Mouse (Mus musculus): Measurements from ENCODE around the gene Parp6. TPM values are rescaled to one million over a fixed set of nuclear protein-coding genes. Genes with fewer than 3 reads are reported as not detected.

Gene Parp6
- polyA plus RNA-seq, 1 experiment from 2014 or later: 37.7 TPM

DNA sequence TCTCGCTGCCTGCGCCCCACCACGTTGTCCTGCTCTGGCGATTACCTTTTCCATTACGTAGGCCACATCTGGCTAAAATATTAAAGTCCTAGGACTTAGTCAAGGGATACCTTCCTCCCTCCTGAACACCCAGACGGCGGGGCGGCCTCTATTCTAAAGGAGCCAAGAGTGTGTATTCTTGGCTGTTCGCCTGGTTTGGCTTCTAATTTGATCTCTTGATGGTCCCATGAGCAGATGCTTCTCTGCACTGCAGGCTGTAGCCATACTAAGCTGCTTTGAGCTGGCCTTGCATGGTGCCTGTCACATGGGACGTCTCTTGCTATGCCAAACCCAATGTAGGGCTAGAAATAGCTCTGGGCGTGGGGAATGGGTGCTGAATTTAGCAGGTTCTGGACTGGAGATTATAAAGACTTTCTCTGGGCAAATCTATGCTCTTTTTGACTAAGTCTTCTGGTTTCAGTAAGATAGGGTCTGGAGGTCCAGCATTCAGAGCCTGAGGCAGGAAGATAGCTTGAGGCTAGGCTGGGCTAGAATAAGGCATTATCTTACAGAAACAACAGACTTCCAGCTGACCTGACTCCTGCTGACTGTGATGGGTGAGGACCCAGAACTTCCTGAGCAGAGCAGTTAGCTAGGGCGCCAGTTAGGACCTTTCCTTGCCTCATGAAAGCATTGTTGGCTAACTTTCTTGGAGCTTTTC lies 55.3 kb downstream of the Parp6 start:
- no peak for DNase-seq (ENCODE audit: low spot score)
- Histone ChIP-seq H3K4me1 (no peaks in the 10 kb centered on the region), H3K4me3 (no peak overlapping the region), H3K27me3 (replicated peaks; ENCODE audit: low read depth, poor library complexity, severe bottlenecking) (no peaks in the 10 kb centered on the region), H3K27ac (replicated peaks) (no peak overlapping the region), H3K9me3 (no peaks in the 10 kb centered on the region), H3K36me3 (replicated peaks) (peaks cover 100% of the 10 kb centered on the region)
- 92% methylated on average over 12 of the region's 12 CpGs for WGBS

DNA sequence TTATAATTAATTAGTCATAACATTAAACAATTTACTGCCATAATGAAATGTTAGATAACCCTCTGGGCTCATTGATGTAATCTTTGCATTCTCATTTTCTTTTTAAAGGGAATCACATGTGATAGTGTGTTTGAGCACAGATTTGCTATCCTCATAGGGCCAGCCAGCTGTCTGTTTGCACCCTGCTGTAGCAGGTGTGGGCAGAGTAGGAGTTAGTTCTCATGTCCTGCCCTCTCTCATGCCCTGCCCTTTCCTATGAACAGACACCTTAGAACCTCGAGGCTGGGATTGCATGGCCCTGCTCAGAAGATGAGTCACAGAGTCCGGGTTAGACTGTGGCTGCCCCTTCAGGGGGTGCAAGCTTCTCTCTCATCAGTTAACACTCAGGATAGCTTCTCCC lies 56.3 kb downstream of the Parp6 start:
- Histone ChIP-seq H3K4me1 (no peaks in the 10 kb centered on the region), H3K4me3 (no peak overlapping the region), H3K27me3 (replicated peaks; ENCODE audit: low read depth, poor library complexity, severe bottlenecking) (no peaks in the 10 kb centered on the region), H3K27ac (replicated peaks) (no peak overlapping the region), H3K36me3 (replicated peaks) (peaks cover 100% of the 10 kb centered on the region), H3K9me3 (no peaks in the 10 kb centered on the region)
- WGBS: 74% methylated on average over 2 of the region's 2 CpGs
- DNase-seq (ENCODE audit: low spot score): no peak

DNA sequence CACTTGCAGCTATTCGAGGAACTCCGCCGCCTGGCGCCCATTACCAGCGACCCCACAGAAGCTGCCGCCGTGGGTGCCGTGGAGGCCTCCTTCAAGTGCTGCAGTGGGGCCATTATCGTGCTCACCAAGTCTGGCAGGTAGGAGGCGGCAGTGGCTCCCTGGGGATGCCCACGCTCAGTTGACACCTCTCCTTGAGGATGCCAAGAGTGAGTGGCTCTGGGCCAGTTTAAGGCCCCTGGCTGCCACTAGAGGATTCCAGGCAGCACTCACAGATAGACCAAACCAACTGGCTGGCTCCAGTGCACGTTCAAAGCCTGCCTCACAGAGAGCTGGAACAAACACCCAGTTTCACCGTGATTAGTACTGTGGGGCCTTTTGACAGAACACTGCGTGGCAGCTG lies 58.5 kb downstream of the Parp6 start:
- no peak for DNase-seq (ENCODE audit: low spot score)
- H3K36me3 ChIP-seq (replicated peaks): peaks cover 94% of the 10 kb centered on the region
- no peak overlapping the region for H3K4me3 ChIP-seq
- peaks cover 6% of the 10 kb centered on the region for H3K27me3 ChIP-seq (replicated peaks; ENCODE audit: low read depth, poor library complexity, severe bottlenecking)
- H3K27ac ChIP-seq (replicated peaks): no peak overlapping the region
- 88% methylated on average over 14 of the region's 14 CpGs for WGBS
- H3K4me1 ChIP-seq: peaks cover 15% of the 10 kb centered on the region
- no peaks in the 10 kb centered on the region for H3K9me3 ChIP-seq

DNA sequence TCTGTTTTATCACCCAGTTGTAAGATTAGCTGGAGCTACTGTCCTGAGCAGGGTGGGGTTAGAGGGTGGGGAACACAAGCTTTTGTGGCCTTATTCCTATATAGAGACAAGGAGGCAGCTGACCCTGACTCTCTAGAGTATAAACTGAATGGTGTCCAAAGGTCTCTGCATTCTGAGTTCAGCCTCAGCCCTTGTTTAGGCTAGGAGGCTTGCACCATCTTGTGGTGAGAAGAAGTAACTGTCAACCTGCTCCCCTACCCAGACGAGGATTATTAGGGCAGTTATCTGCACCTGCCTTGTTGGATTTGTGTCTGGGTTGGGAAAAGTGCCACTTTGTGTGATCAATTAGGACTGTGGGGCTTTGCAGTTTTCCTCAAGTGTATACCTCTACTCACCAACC lies 61.2 kb downstream of the Parp6 start:
- Histone ChIP-seq H3K4me3 (no peak overlapping the region), H3K9me3 (no peaks in the 10 kb centered on the region), H3K36me3 (replicated peaks) (peaks cover 66% of the 10 kb centered on the region), H3K27ac (replicated peaks) (no peak overlapping the region), H3K27me3 (replicated peaks; ENCODE audit: low read depth, poor library complexity, severe bottlenecking) (peaks cover 29% of the 10 kb centered on the region), H3K4me1 (peaks cover 17% of the 10 kb centered on the region)
- no peak for DNase-seq (ENCODE audit: low spot score)
- WGBS: 42% methylated on average over 1 of the region's 1 CpGs

DNA sequence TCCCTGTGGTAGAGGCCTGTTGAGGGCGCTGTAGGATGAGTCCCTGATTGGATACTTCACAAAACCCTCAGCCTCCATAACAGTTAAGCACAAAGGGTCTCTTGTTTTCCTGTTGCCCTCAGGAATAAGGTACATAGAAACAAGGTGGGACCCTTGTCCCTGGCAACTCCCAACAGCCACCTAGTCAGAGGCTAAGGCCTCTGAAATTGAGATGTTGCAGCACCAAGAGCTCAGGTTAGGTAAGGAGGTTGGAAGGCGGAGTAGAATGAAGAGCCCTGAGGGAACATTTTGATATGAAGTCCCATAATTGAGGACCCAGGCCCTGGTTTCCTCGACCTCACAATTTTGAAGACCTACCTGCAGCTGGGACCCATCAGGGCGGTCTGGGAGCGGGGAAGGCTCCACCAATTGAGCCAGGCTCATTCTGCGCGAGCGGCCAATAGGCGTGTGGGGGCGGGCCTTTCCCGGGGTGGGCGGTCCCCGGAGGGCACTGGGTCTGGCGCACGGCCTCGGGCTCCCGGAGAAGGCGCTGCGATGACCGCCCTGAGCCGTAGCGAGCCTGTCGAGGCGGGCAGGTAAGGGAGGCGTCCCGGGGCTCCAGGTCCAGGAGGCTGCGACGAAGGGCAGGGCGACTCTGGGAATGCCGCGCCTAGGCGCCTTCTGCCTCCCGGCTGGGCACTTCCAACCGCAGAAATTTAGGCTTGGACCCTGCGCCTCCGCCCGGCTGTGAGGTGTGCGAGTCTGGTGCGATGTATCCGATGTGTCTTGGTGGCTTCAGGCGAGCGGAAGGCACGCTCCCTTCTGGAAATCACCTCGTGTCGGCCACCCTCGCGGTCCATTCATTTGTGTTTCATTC lies 62.8 kb downstream of the Parp6 start, which contains the start of gene Gramd2:
Gene Gramd2, plus strand, starts transcription at position 467 of the 856 bp plus-strand sequence.
- Histone ChIP-seq H3K27me3 (replicated peaks; ENCODE audit: low read depth, poor library complexity, severe bottlenecking) (peaks cover 29% of the 10 kb centered on the region), H3K36me3 (replicated peaks) (peaks cover 50% of the 10 kb centered on the region), H3K27ac (replicated peaks) (peak within 1 kb of the TSS; percentile 66), H3K9me3 (no peaks in the 10 kb centered on the region), H3K4me3 (peak within 1 kb of the TSS; percentile 64), H3K4me1 (peaks cover 17% of the 10 kb centered on the region)
- peak; percentile 94 for DNase-seq (ENCODE audit: low spot score)
- WGBS: 1% methylated on average over 47 of the region's 47 CpGs

DNA sequence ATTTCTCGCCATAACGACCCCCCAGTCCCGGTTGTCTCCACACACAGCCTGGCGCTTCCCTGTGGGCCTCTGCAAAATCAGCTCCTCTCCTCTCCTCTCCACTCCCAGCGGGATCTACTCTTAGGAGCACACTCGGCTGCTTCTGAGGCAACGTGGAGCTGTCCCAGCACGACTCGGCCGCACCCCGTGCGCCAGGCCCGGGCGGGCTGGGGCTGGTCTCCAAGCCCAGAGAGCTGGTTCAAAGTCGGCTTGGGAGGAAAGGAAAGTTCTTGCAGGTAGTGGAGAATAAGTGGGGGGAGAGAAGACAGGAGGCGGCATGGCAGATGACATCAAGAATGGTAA lies 63.4 kb downstream of the Parp6 start:
- DNase-seq (ENCODE audit: low spot score): peak; percentile 51
- Histone ChIP-seq H3K27ac (replicated peaks) (peak overlapping the region; percentile 66; the same call in 1 of the 2 replicates), H3K27me3 (replicated peaks; ENCODE audit: low read depth, poor library complexity, severe bottlenecking) (peaks cover 29% of the 10 kb centered on the region), H3K4me1 (peaks cover 17% of the 10 kb centered on the region), H3K36me3 (replicated peaks) (peaks cover 44% of the 10 kb centered on the region), H3K4me3 (peak overlapping the region; percentile 64), H3K9me3 (no peaks in the 10 kb centered on the region)
- 11% methylated on average over 16 of the region's 16 CpGs for WGBS

DNA sequence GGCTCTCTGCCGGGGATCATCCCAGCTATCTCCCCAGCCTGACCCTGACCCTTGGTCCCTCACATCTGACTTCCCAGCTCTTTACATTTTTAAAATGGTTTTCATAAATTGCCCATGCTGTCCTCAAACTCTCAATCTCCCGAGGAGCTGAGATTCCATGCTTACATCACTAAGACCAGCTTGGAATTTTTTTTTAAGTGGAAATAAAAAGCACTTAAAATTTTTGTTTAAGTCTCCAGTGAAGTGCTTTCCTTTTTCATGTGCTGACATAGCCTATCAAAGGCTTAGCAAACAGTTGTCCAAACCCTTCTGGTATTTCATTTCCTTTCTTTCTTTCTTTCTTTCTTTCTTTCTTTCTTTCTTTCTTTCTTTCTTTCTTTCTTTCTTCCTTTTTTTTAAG lies 66.9 kb downstream of the Parp6 start:
- peaks cover 9% of the 10 kb centered on the region for H3K36me3 ChIP-seq (replicated peaks)
- H3K9me3 ChIP-seq: no peaks in the 10 kb centered on the region
- H3K4me1 ChIP-seq: peaks cover 16% of the 10 kb centered on the region
- no peak overlapping the region for H3K27ac ChIP-seq (replicated peaks)
- DNase-seq (ENCODE audit: low spot score): no peak
- no peak overlapping the region for H3K4me3 ChIP-seq
- peaks cover 29% of the 10 kb centered on the region for H3K27me3 ChIP-seq (replicated peaks; ENCODE audit: low read depth, poor library complexity, severe bottlenecking)
- WGBS: 74% methylated on average over 2 of the region's 2 CpGs

DNA sequence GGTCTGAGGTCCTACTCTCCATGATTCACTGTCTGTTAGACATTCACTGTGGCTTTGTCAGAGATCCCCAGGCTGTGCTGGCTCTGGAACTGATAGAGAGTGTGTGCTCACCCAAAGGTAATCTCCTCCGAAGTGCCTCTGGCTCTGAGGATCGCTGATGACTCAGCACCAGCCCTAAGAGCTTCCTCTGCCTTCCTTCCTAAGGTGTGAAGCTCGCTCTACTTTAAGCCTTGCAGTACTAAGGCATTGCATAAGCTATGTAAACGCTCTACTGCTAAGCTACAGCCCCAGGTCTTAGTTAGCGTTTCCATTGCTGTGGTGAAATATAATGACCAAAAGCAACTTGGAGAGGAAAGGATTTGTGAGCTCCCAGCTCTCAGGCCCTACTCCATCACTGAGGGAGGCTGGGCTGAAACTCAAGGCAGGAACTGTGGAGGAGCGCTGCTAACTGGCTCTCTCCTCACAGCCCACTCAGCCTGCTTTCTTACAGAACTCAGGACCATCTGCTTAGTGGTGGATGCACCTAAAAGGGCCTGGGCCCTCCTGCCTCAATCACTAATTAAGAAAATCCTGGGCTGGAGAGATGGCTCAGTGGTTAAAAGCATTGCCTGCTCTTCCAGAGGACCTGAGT lies 70.4 kb downstream of the Parp6 start:
- H3K27me3 ChIP-seq (replicated peaks; ENCODE audit: low read depth, poor library complexity, severe bottlenecking): peaks cover 19% of the 10 kb centered on the region
- WGBS: 41% methylated on average over 6 of the region's 6 CpGs
- H3K36me3 ChIP-seq (replicated peaks): no peaks in the 10 kb centered on the region
- no peak for DNase-seq (ENCODE audit: low spot score)
- peaks cover 12% of the 10 kb centered on the region for H3K4me1 ChIP-seq
- no peak overlapping the region for H3K4me3 ChIP-seq
- H3K9me3 ChIP-seq: no peaks in the 10 kb centered on the region
- no peak overlapping the region for H3K27ac ChIP-seq (replicated peaks)

DNA sequence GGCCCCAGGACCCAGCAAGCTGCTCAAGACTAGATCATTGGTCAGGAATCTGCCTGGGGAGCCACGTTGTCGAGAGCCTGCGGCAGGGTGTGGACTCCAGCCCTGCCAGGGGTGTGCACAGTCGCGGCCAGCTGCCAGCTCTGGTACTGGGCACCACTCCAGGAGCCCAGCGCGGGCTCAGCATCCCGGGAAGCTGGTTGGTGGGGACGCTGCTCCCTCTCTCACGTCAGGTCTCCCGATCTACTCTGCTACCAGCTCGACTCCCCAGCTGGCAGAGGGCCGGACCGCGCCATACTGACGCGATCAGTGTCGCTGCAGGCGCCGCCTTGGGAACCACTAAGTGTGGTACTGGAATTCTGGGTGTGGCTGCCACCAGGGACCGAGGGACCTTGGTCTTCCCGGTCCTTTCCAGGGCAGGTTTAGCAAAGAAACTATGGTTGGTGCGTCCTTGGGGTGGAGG lies 74.6 kb downstream of the Parp6 start:
- Histone ChIP-seq H3K4me3 (peak overlapping the region; percentile 44), H3K4me1 (peaks cover 47% of the 10 kb centered on the region), H3K9me3 (no peaks in the 10 kb centered on the region), H3K27ac (replicated peaks) (peak overlapping the region; percentile 54; the same call in 1 of the 2 replicates), H3K27me3 (replicated peaks; ENCODE audit: low read depth, poor library complexity, severe bottlenecking) (peaks cover 18% of the 10 kb centered on the region), H3K36me3 (replicated peaks) (no peaks in the 10 kb centered on the region)
- peak; percentile 38 for DNase-seq (ENCODE audit: low spot score)
- WGBS: 4% methylated on average over 23 of the region's 23 CpGs

DNA sequence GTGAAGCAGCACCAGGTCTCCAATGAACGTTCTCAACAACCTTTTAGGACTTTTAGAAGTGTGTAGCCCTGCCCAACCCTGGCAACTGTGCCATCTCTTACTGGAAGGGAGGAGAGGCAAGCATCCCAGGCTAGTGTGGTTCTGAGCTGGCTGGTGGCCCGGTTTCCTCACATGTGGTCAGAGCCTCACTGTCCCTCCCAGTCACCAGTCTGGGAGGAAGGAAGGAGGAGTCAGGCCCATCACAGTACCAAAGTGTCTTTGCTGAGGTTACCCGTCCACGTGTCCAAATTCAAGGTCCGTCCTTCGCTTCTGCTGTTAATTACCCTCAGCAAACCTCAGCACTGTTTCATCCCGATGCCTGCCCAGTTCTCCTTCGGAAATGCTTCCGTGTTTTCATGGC lies 75.1 kb downstream of the Parp6 start:
- no peak for DNase-seq (ENCODE audit: low spot score)
- peaks cover 18% of the 10 kb centered on the region for H3K27me3 ChIP-seq (replicated peaks; ENCODE audit: low read depth, poor library complexity, severe bottlenecking)
- H3K4me1 ChIP-seq: peaks cover 47% of the 10 kb centered on the region
- 0 out of 2 replicates have a peak overlapping the region, but pooled peaks have one; percentile 54 for H3K27ac ChIP-seq (replicated peaks)
- H3K4me3 ChIP-seq: peak overlapping the region; percentile 44
- 29% methylated on average over 9 of the region's 9 CpGs for WGBS
- H3K9me3 ChIP-seq: no peaks in the 10 kb centered on the region
- no peaks in the 10 kb centered on the region for H3K36me3 ChIP-seq (replicated peaks)

DNA sequence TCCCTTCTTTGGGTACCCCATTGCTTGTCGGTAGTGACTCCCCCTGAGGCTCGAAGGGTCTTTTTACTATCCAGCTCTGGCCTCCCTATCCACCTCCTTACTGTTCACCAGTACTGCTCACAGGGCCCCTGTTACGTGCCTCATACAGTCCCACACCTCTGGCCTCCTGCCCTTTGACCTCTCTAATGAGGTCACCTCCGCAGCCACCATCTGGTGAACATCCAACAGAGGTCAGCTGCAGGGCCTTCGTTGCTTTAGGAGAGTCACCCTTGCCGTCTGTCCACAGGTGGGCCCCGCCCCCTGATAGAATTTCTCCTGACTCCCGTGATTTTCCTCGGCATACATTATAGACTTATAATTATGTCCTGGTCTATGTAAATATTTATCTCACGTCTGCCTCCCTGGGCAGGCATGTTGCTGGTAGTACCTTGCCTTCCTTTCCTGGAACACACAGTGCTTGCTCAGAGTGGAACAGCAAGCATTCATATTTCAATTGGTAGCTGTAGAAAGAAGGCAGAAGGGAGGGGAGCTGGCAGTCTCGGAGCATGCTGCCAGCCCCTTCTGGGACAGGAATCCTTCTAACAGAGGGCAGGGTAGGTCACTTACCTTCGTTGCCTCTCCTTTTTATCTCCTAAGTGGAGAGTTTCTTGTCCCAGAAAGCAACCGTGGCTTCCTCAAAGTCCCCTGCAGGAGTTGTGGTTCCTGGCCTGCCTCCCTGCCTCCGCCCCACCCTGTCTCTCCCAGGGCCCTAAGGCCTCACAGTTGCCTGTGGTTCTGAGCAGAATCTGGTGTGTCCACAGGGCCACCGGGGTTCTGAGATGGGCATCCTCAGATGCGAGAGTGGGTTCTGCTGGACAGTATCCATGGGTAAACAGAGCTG lies 77.7 kb downstream of the Parp6 start:
- Histone ChIP-seq H3K4me3 (no peak overlapping the region), H3K27ac (replicated peaks) (0 out of 2 replicates have a peak overlapping the region, but pooled peaks have one; percentile 26), H3K4me1 (peaks cover 47% of the 10 kb centered on the region), H3K36me3 (replicated peaks) (no peaks in the 10 kb centered on the region), H3K27me3 (replicated peaks; ENCODE audit: low read depth, poor library complexity, severe bottlenecking) (peaks cover 18% of the 10 kb centered on the region), H3K9me3 (no peaks in the 10 kb centered on the region)
- peak; percentile 51 for DNase-seq (ENCODE audit: low spot score)
- 36% methylated on average over 16 of the region's 16 CpGs for WGBS

DNA sequence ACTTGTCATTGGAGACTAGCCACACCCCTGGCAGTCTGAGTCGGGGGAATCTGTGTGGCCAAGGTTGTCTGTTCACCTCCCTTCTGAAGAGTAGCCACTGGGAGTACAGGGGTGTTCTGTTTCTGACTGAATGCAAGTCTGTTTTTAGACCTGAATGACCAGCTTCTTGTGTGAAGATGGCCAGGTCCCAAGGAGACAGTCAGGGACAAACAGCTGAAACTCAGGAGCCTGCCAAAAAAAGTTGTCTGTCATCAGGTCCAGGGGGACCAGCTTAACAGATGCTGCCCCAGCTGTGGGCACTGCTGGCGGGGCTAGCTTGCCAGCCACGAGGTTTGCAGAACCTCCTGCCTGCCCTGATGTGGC lies 78.3 kb downstream of the Parp6 start:
- no peak overlapping the region for H3K4me3 ChIP-seq
- no peaks in the 10 kb centered on the region for H3K9me3 ChIP-seq
- H3K4me1 ChIP-seq: peaks cover 47% of the 10 kb centered on the region
- H3K36me3 ChIP-seq (replicated peaks): no peaks in the 10 kb centered on the region
- WGBS: 39% methylated on average over 3 of the region's 3 CpGs
- H3K27ac ChIP-seq (replicated peaks): 0 out of 2 replicates have a peak overlapping the region, but pooled peaks have one; percentile 26
- peaks cover 18% of the 10 kb centered on the region for H3K27me3 ChIP-seq (replicated peaks; ENCODE audit: low read depth, poor library complexity, severe bottlenecking)
- DNase-seq (ENCODE audit: low spot score): no peak

All from embryonic facial prominence, embryonic 10.5 days (tissue).